Mouse (Mus musculus): ENCODE data around the gene Fbxw21. TPM values are rescaled to one million over a fixed set of nuclear protein-coding genes. Genes with fewer than 3 reads are reported as not detected.

Gene Fbxw21
- total RNA-seq, 2 experiments from 2014 or later: not detected

Other genes with a start within 250 kb of the Fbxw21 start
- gene Tmem89, start 247.4 kb downstream of the Fbxw21 start, total RNA-seq (2021): not detected
- gene Uqcrc1, start 225.4 kb downstream of the Fbxw21 start, total RNA-seq (2021): 1,000 to 10,000 TPM; 1,397 to 1,461 TPM
- 1 to 10 TPM in 1 of 2 experiments, under 1 TPM in 1; 0.81 to 1.3 TPM for gene Col7a1, start 208.5 kb downstream of the Fbxw21 start, total RNA-seq (2021)
- not detected for gene Ucn2, start 176.0 kb downstream of the Fbxw21 start, total RNA-seq (2021)
- gene Pfkfb4, start 170.3 kb downstream of the Fbxw21 start, total RNA-seq (2021): 1 to 10 TPM; 3.4 TPM
- gene Shisa5, start 123.5 kb downstream of the Fbxw21 start, total RNA-seq (2021): 10 to 100 TPM; 48.2 to 50.4 TPM
- gene Trex1, start 102.3 kb downstream of the Fbxw21 start, total RNA-seq (2021): 1 to 10 TPM; 9.1 to 9.3 TPM
- 10 to 100 TPM; 10.4 to 11.1 TPM for gene Atrip, start 87.9 kb downstream of the Fbxw21 start, total RNA-seq (2021)
- 10 to 100 TPM; 11.5 to 12.2 TPM for gene Ccdc51, start 79.5 kb downstream of the Fbxw21 start, total RNA-seq (2021)
- gene Tma7, start 79.5 kb downstream of the Fbxw21 start, total RNA-seq (2021): 100 to 1,000 TPM; 294 to 307 TPM
- gene Plxnb1, start 66.7 kb downstream of the Fbxw21 start, total RNA-seq (2021): 10 to 100 TPM; 31.0 to 31.5 TPM
- gene Fbxw13, start 33.9 kb upstream of the Fbxw21 start, total RNA-seq (2021): not detected
- gene Fbxw20, start 72.7 kb upstream of the Fbxw21 start, total RNA-seq (2021): not detected
- not detected for gene Fbxw14, start 125.6 kb upstream of the Fbxw21 start, total RNA-seq (2021)
- not detected for gene Fbxw28, start 177.6 kb upstream of the Fbxw21 start, total RNA-seq (2021)
- not detected for gene Fbxw22, start 242.3 kb upstream of the Fbxw21 start, total RNA-seq (2021)

Data from heart, postnatal 4 days (tissue).